26 mouse cellular contexts compared by ENCODE assay signal in the genomic region with DNA sequence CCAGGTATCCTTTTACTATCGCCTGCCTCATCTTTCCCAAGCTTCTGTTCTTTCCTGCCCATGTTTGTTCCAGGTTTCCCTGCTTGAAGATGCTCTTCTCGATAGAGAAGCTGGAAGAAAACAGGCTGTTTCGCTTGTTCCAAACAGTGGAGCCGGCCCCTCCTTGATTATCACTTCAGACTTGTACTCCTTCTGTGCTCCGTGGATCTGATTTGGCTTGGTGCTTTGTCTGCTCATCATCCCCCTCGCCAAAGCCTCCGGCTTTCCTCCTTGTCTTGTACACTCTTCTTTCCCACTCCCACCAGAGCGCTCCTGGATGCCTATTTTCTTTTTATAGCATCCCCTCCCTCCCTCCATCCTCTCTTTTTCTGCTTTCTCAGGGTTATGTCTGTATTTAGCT.
"Had no signal": no experiment of that assay in that cellular context is flagged by ENCODE, and none has a peak within 500 bp of the region (broad histone marks: within the 10 kb centered on the region; RNA-seq: fewer than 3 reads in every experiment).

No protein-coding gene starts in this region.

- H3K4me3 ChIP-seq: limb, embryonic 10.5 days; limb, embryonic 13.5 days; liver, embryonic 12.5 days; liver, embryonic 15.5 days; lung, embryonic 15.5 days; megakaryocyte, embryonic 14.5 days; midbrain, embryonic 10.5 days; neural tube, embryonic 12.5 days; neural tube, embryonic 15.5 days had no signal

- H3K27me3 ChIP-seq: liver, embryonic 12.5 days; liver, embryonic 15.5 days; lung, embryonic 15.5 days; megakaryocyte, embryonic 14.5 days; neural tube, embryonic 12.5 days; neural tube, embryonic 15.5 days had no signal

- DNase-seq: kidney, adult 18-20 months; kidney, adult 9 months; kidney, postnatal 14 days; kidney, postnatal 4 days; layer of hippocampus, postnatal 36 days; liver; lung, adult 18-20 months; lung, postnatal 10 days; lung, postnatal 36 days; midbrain, embryonic 14.5 days; retina, postnatal 1 day; right cerebral cortex, postnatal 4 days; thymus, adult 2 months; thymus, postnatal 14 days; thymus, postnatal 4 days had no signal

- H3K27ac ChIP-seq: limb, embryonic 10.5 days; limb, embryonic 13.5 days; liver, embryonic 12.5 days; liver, embryonic 15.5 days; lung, embryonic 15.5 days; midbrain, embryonic 10.5 days; neural tube, embryonic 12.5 days; neural tube, embryonic 15.5 days; stomach, postnatal 0 days had no signal

- H3K4me1 ChIP-seq: limb, embryonic 10.5 days; limb, embryonic 13.5 days; liver, embryonic 12.5 days; liver, embryonic 15.5 days; lung, embryonic 15.5 days; megakaryocyte, embryonic 14.5 days; midbrain, embryonic 10.5 days; neural tube, embryonic 12.5 days; neural tube, embryonic 15.5 days had no signal

- H3K9ac ChIP-seq: limb, embryonic 13.5 days; liver, embryonic 12.5 days; liver, embryonic 15.5 days; lung, embryonic 15.5 days; neural tube, embryonic 12.5 days; neural tube, embryonic 15.5 days had no signal

- H3K9me3 ChIP-seq: limb, embryonic 10.5 days; limb, embryonic 13.5 days; liver, embryonic 12.5 days; liver, embryonic 15.5 days; lung, embryonic 15.5 days; megakaryocyte, embryonic 14.5 days; midbrain, embryonic 10.5 days; neural tube, embryonic 12.5 days; neural tube, embryonic 15.5 days had no signal

- H3K4me2 ChIP-seq: limb, embryonic 13.5 days; liver, embryonic 12.5 days; liver, embryonic 15.5 days; lung, embryonic 15.5 days; neural tube, embryonic 12.5 days; neural tube, embryonic 15.5 days had no signal

- ATAC-seq: intestine, embryonic 16.5 days; liver, embryonic 12.5 days had no signal
